Mouse (Mus musculus) neural tube, embryonic 11.5 days (tissue): ENCODE results near the gene Gm10073. TPM values are rescaled to one million over a fixed set of nuclear protein-coding genes. Genes with fewer than 3 reads are reported as not detected.

Experiments used
- ATAC-seq: fragments of 200-750 bp; cut with Nextera tagmentation; 2 replicates; pipeline ENCODE4 v1.8.0; 2017; ENCODE audit warnings: moderate number of reproducible peaks, mild to moderate bottlenecking, moderate TSS enrichment, moderate library complexity; ENCODE audit not compliant: insufficient read depth, low FRiP score, low TSS enrichment
- DNase-seq: peaks from one replicate; pipeline ENCODE4 v3.0.0-alpha.2; 2015; ENCODE audit warnings: low spot score
- H3K27ac ChIP-seq: fragments of 300-500 bp; sonication (generic); 2 replicates; pipeline ENCODE4 v1.5.1; 2014; ENCODE audit warnings: low read depth, mild to moderate bottlenecking, low read length
- H3K27me3 ChIP-seq: fragments of 300-500 bp; sonication (generic); 2 replicates; pipeline ENCODE4 v1.6.1; 2014; ENCODE audit warnings: mild to moderate bottlenecking, low read length, mixed read lengths; ENCODE audit not compliant: control insufficient read depth, insufficient read depth
- H3K36me3 ChIP-seq: fragments of 300-500 bp; sonication (generic); 2 replicates; pipeline ENCODE4 v1.6.1; 2014; ENCODE audit warnings: mild to moderate bottlenecking, low read length, moderate library complexity, mixed read lengths; ENCODE audit not compliant: control insufficient read depth, insufficient read depth
- H3K4me1 ChIP-seq: fragments of 300-500 bp; sonication (generic); 2 replicates; pipeline ENCODE4 v1.6.1; 2014; ENCODE audit warnings: low read length, mixed read lengths; ENCODE audit not compliant: control insufficient read depth, insufficient read depth
- H3K4me2 ChIP-seq: fragments of 300-500 bp; sonication (generic); 2 replicates; pipeline ENCODE4 v1.6.1; 2014; ENCODE audit warnings: low read depth, mild to moderate bottlenecking, moderate library complexity
- H3K4me3 ChIP-seq: fragments of 300-500 bp; sonication (generic); 2 replicates; pipeline ENCODE4 v1.5.1; 2014; ENCODE audit warnings: low read depth, low read length
- H3K9ac ChIP-seq: fragments of 300-500 bp; sonication (generic); 2 replicates; pipeline ENCODE4 v1.6.1; 2014; ENCODE audit warnings: mild to moderate bottlenecking, low read length
- H3K9me3 ChIP-seq: fragments of 300-500 bp; sonication (generic); 2 replicates; pipeline ENCODE4 v1.6.1; 2016; ENCODE audit warnings: low read length; ENCODE audit not compliant: control insufficient read depth
- WGBS: fragments of 180-500 bp; shearing (Covaris S2); extraction: QIAGEN DNeasy Blood & Tissue Kit; methylation state at CpG from one replicate; pipeline ENCODE4 v1.1.7; 2014; 5-methylcytosine and 5-hydroxymethylcytosine counted together
- polyA plus RNA-seq: library from polyadenylated mRNA; unstranded; fragments of >200 nt; fragmentation: Nextera tagmentation; extraction: Ambion mirVana; gene quantifications from 2 replicates; pipeline ENCODE4 v1.2.1, GENCODE M21; 2014

Gene Gm10073
- polyA plus RNA-seq, 1 experiment from 2014 or later: 4.8 TPM

GRCm38 (mm10) chr8:106550906-106551305 lies 22.4 kb downstream of the Gm10073 start:
- no peak for DNase-seq
- Histone ChIP-seq H3K9ac (no peak overlapping the region), H3K36me3 (no peaks in the 10 kb centered on the region), H3K27ac (no peak overlapping the region), H3K4me1 (no peaks in the 10 kb centered on the region), H3K4me3 (no peak overlapping the region), H3K27me3 (no peaks in the 10 kb centered on the region), H3K9me3 (no peaks in the 10 kb centered on the region), H3K4me2 (no peak overlapping the region)
- no peak for ATAC-seq
- 97% methylated on average over 1 of the region's 1 CpGs for WGBS

DNA sequence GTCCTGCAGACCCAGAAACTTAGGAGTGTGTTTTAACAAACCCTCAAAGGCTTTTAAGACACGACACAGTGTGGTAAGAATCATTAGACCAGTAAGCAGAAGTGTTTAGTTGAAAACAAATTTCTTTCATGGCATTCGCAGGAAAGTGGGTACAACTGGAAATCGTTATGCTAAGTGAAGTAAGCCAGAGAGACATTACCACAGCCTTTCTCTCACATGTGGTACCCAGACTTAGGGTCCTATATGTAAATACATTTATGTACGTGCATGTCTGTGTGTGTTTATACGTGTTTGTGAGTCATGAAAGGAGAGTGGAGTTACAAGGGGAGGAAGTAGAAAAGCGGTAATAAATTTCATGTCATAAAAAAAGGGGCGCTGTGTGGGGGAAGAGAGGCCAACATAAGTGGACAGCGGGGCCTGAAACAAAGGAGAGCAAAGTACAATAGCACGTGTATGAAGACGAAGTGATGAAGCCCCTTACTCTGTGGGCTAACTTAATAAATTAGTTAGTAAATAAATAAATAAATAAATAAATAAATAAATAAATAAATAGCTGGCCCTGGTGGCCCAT lies 24.8 kb downstream of the Gm10073 start:
- WGBS: 71% methylated on average over 10 of the region's 10 CpGs
- no peak overlapping the region for H3K4me3 ChIP-seq
- no peaks in the 10 kb centered on the region for H3K9me3 ChIP-seq
- H3K4me2 ChIP-seq: no peak overlapping the region
- H3K4me1 ChIP-seq: no peaks in the 10 kb centered on the region
- H3K27me3 ChIP-seq: no peaks in the 10 kb centered on the region
- no peak for ATAC-seq
- DNase-seq: no peak
- H3K36me3 ChIP-seq: no peaks in the 10 kb centered on the region
- no peak overlapping the region for H3K9ac ChIP-seq
- no peak overlapping the region for H3K27ac ChIP-seq

GRCm38 (mm10) chr8:106546746-106547145 lies 26.5 kb downstream of the Gm10073 start:
- DNase-seq (no peak), ATAC-seq (no peak)
- Histone ChIP-seq H3K36me3 (no peaks in the 10 kb centered on the region), H3K4me3 (no peak overlapping the region), H3K27ac (no peak overlapping the region), H3K27me3 (no peaks in the 10 kb centered on the region), H3K9me3 (no peaks in the 10 kb centered on the region), H3K4me2 (no peak overlapping the region), H3K4me1 (no peaks in the 10 kb centered on the region), H3K9ac (no peak overlapping the region)
- WGBS: 85% methylated on average over 7 of the region's 7 CpGs

DNA sequence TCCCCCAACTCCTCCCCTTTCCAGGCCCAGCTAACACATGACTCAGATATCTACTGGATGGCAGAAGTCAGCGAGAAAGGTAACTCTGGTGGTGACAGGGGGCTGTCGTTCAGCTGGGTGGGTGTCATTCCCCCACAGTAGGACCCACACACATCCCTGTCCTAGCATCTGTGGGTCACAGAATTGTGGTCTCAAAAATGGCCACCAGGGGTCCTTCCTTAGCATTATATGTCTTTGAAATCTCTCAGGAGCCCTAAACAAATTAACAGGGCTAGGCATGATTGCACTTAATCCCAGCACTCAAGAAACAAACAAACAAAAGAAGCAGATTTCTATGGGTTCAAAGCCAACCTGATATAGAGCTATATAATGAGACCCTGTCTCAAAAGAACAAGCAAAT lies 28.1 kb downstream of the Gm10073 start:
- no peaks in the 10 kb centered on the region for H3K27me3 ChIP-seq

DNA sequence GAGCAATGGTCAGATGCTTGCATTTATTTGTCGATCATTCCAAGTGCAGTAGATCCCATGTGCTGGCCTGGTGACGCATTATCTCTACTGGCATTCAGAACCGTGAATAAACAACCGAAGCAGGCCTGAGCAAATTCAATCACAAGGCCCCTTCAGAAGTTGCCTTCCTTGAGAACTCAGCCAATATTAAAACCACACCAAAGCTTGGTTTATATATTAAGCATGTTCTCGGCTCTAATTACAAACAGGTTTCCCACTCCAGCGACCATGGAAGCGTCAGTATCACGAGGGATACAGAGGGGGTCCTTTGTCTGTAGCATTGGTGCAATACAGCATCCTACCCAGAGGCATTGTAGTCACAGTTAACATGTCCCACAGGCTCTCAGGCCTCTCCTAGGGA lies 30.2 kb downstream of the Gm10073 start:
- no peaks in the 10 kb centered on the region for H3K36me3 ChIP-seq
- H3K4me3 ChIP-seq: no peak overlapping the region
- H3K9ac ChIP-seq: no peak overlapping the region
- no peaks in the 10 kb centered on the region for H3K9me3 ChIP-seq
- DNase-seq (no peak), ATAC-seq (no peak)
- H3K27ac ChIP-seq: no peak overlapping the region
- no peak overlapping the region for H3K4me2 ChIP-seq
- 83% methylated on average over 8 of the region's 8 CpGs for WGBS
- no peaks in the 10 kb centered on the region for H3K27me3 ChIP-seq
- no peaks in the 10 kb centered on the region for H3K4me1 ChIP-seq

More for the DNA sequence above, 28.1 kb downstream of the Gm10073 start:
- Histone ChIP-seq H3K4me1 (no peaks in the 10 kb centered on the region), H3K4me2 (no peak overlapping the region), H3K27ac (no peak overlapping the region), H3K4me3 (no peak overlapping the region), H3K36me3 (no peaks in the 10 kb centered on the region), H3K9me3 (no peaks in the 10 kb centered on the region), H3K9ac (no peak overlapping the region)
- 95% methylated on average over 2 of the region's 2 CpGs for WGBS
- DNase-seq (no peak), ATAC-seq (no peak)

- no peaks in the 10 kb centered on the region for H3K36me3 ChIP-seq
- ATAC-seq (no peak), DNase-seq (no peak)
- H3K4me2 ChIP-seq: no peak overlapping the region
- no peaks in the 10 kb centered on the region for H3K9me3 ChIP-seq
- H3K4me3 ChIP-seq: no peak overlapping the region
- H3K9ac ChIP-seq: no peak overlapping the region
- H3K4me1 ChIP-seq: no peaks in the 10 kb centered on the region
- WGBS: 77% methylated on average over 11 of the region's 11 CpGs
- no peaks in the 10 kb centered on the region for H3K27me3 ChIP-seq
- no peak overlapping the region for H3K27ac ChIP-seq
These were observed 32.3 kb downstream of the Gm10073 start for GRCm38 (mm10) chr8:106541002-106541401.

GRCm38 (mm10) chr8:106539193-106539592 lies 34.1 kb downstream of the Gm10073 start:
- DNase-seq (no peak), ATAC-seq (no peak)
- no peak overlapping the region for H3K27ac ChIP-seq
- no peak overlapping the region for H3K9ac ChIP-seq
- no peaks in the 10 kb centered on the region for H3K9me3 ChIP-seq
- H3K36me3 ChIP-seq: no peaks in the 10 kb centered on the region
- H3K4me3 ChIP-seq: no peak overlapping the region
- 43% methylated on average over 5 of the region's 5 CpGs for WGBS
- H3K4me2 ChIP-seq: no peak overlapping the region
- no peaks in the 10 kb centered on the region for H3K27me3 ChIP-seq
- H3K4me1 ChIP-seq: no peaks in the 10 kb centered on the region

DNA sequence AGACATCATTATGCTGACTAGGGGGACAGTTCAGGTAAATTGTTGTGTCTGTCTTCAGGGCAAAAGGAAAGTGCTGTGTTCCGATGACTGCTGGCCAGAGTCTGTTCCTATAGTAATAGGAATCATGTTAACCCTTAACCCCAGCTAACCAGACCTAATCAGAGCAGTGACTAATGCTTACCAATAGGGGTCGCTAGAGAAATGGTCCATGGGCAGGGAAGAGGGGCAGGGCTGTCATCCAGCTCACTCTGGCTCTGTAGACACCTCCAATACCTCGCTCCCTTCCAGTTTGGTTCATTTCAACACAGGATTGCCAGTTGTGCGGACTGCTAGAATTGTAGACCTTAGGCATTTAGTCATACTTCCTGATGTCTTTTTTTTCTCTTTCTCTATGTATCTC lies 37.8 kb downstream of the Gm10073 start:
- no peaks in the 10 kb centered on the region for H3K9me3 ChIP-seq
- no peaks in the 10 kb centered on the region for H3K36me3 ChIP-seq
- no peak overlapping the region for H3K27ac ChIP-seq
- DNase-seq: no peak
- no peak overlapping the region for H3K9ac ChIP-seq
- no peaks in the 10 kb centered on the region for H3K4me1 ChIP-seq
- no peak overlapping the region for H3K4me3 ChIP-seq
- H3K27me3 ChIP-seq: no peaks in the 10 kb centered on the region
- WGBS: 74% methylated on average over 4 of the region's 4 CpGs
- ATAC-seq: no peak
- no peak overlapping the region for H3K4me2 ChIP-seq

- ATAC-seq: no peak
These were observed 38.8 kb downstream of the Gm10073 start for GRCm38 (mm10) chr8:106534449-106534848.

More at GRCm38 (mm10) chr8:106534449-106534848, 38.8 kb downstream of the Gm10073 start:
- H3K27ac ChIP-seq: no peak overlapping the region
- no peaks in the 10 kb centered on the region for H3K36me3 ChIP-seq
- H3K4me1 ChIP-seq: no peaks in the 10 kb centered on the region
- peak; percentile 65 for DNase-seq
- no peak overlapping the region for H3K9ac ChIP-seq
- no peaks in the 10 kb centered on the region for H3K27me3 ChIP-seq
- H3K9me3 ChIP-seq: no peaks in the 10 kb centered on the region
- WGBS: 45% methylated on average over 6 of the region's 6 CpGs
- H3K4me2 ChIP-seq: no peak overlapping the region
- no peak overlapping the region for H3K4me3 ChIP-seq
